In genomic region chr13:45661283-45662185, GRCm38 (mm10) we compare ENCODE assay signal across 19 mouse cellular contexts.
DNase-seq lines count a peak whose midpoint lies in the region; ATAC-seq and TF ChIP-seq lines count a peak whose summit lies in the region.
"Had no signal": no experiment of that assay in that cellular context is flagged by ENCODE, and none has a peak within 500 bp of the region (broad histone marks: within the 10 kb centered on the region; RNA-seq: fewer than 3 reads in every experiment).

No protein-coding gene starts in this region.

- peaks cover 9% of the 10 kb centered on the region for H3K4me1 ChIP-seq in hindbrain, embryonic 14.5 days (replicated peaks; ENCODE audit: control insufficient read depth, insufficient read depth, low read length)
- no peaks in the 10 kb centered on the region for H3K4me1 ChIP-seq in hindbrain, embryonic 11.5 days (replicated peaks; ENCODE audit: control insufficient read depth, insufficient read depth, low read length)
- no peaks in the 10 kb centered on the region for H3K4me1 ChIP-seq in lung, embryonic 14.5 days (ENCODE audit: insufficient read depth)
- H3K4me1 ChIP-seq in embryonic facial prominence, embryonic 14.5 days (ENCODE audit: control insufficient read depth, insufficient read depth, low read length), result peaks cover 9% of the 10 kb centered on the region; the same call in 1 of the 2 replicates

- TF ChIP-seq CTCF in lung, embryonic 14.5 days (IDR thresholded peaks at IDR 0.05; ENCODE audit: low read depth), result no peak

- no peak for ATAC-seq in hindbrain, embryonic 14.5 days (ENCODE audit: low FRiP score)
- no peak for ATAC-seq in hindbrain, embryonic 11.5 days (ENCODE audit: low FRiP score)
- no peak for ATAC-seq in lung, embryonic 14.5 days (ENCODE audit: insufficient read depth)
- no peak for ATAC-seq in embryonic facial prominence, embryonic 14.5 days (ENCODE audit: low read depth)
- ATAC-seq: CD4-positive, CD25-positive, alpha-beta regulatory T cell, adult 4 months had no signal

- no peak for DNase-seq in hindbrain, embryonic 14.5 days (ENCODE audit: low spot score)
- no peak for DNase-seq in hindbrain, embryonic 11.5 days (ENCODE audit: low spot score)
- DNase-seq in lung, embryonic 14.5 days, result peak; percentile 65
- DNase-seq in lung, adult 18-20 months, result no peak
- DNase-seq in brain, adult 2 months (ENCODE audit: low read depth, low spot score), result peak; percentile 54
- DNase-seq in embryonic facial prominence, embryonic 14.5 days (ENCODE audit: low spot score), result peak; percentile 52
- DNase-seq in spleen, postnatal 14 days (ENCODE audit: low spot score in 2 of 2), result no peak
- no peak for DNase-seq in thymus, postnatal 36 days
- DNase-seq: adrenal gland, postnatal 10 days; cerebellum, postnatal 10 days; gastrocnemius, postnatal 10 days; heart, adult 2 months; heart, postnatal 10 days; layer of hippocampus, adult 9-11 months; midbrain, embryonic 14.5 days; thymus, postnatal 4 days had no signal

- no peak overlapping the region for H3K4me2 ChIP-seq in hindbrain, embryonic 14.5 days (replicated peaks)
- no peak overlapping the region for H3K4me2 ChIP-seq in hindbrain, embryonic 11.5 days (replicated peaks; ENCODE audit: low read depth, low read length)
- H3K4me2 ChIP-seq in lung, embryonic 14.5 days, result no peak overlapping the region
- no peak overlapping the region for H3K4me2 ChIP-seq in embryonic facial prominence, embryonic 14.5 days (ENCODE audit: low read depth, low read length)

- no peaks in the 10 kb centered on the region for H3K27me3 ChIP-seq in hindbrain, embryonic 14.5 days (ENCODE audit: control insufficient read depth, insufficient read depth, low read length)
- no peaks in the 10 kb centered on the region for H3K27me3 ChIP-seq in hindbrain, embryonic 11.5 days (ENCODE audit: control insufficient read depth, insufficient read depth, low read length)
- no peaks in the 10 kb centered on the region for H3K27me3 ChIP-seq in lung, embryonic 14.5 days (ENCODE audit: insufficient read depth, low read length)
- no peaks in the 10 kb centered on the region for H3K27me3 ChIP-seq in embryonic facial prominence, embryonic 14.5 days (replicated peaks; ENCODE audit: control insufficient read depth, insufficient read depth, low read length)

- peak overlapping the region; percentile 12; the same call in 1 of the 2 replicates for H3K27ac ChIP-seq in hindbrain, embryonic 14.5 days
- H3K27ac ChIP-seq in hindbrain, embryonic 11.5 days (ENCODE audit: low read depth, low read length), result no peak overlapping the region
- H3K27ac ChIP-seq in lung, embryonic 14.5 days (ENCODE audit: low read depth), result no peak overlapping the region
- peak overlapping the region; percentile 4; the same call in 1 of the 2 replicates for H3K27ac ChIP-seq in embryonic facial prominence, embryonic 14.5 days (replicated peaks; ENCODE audit: low read depth, low read length)
- H3K27ac ChIP-seq: heart, adult 2 months; kidney, postnatal 0 days; liver, embryonic 14.5 days had no signal

- no peaks in the 10 kb centered on the region for H3K36me3 ChIP-seq in hindbrain, embryonic 14.5 days (replicated peaks; ENCODE audit: control insufficient read depth, insufficient read depth)
- H3K36me3 ChIP-seq in hindbrain, embryonic 11.5 days (ENCODE audit: control insufficient read depth, insufficient read depth, low read length), result no peaks in the 10 kb centered on the region
- no peaks in the 10 kb centered on the region for H3K36me3 ChIP-seq in lung, embryonic 14.5 days (ENCODE audit: insufficient read depth)
- no peaks in the 10 kb centered on the region for H3K36me3 ChIP-seq in embryonic facial prominence, embryonic 14.5 days (ENCODE audit: control insufficient read depth, insufficient read depth, low read length)

- no peaks in the 10 kb centered on the region for H3K9me3 ChIP-seq in hindbrain, embryonic 14.5 days (ENCODE audit: control insufficient read depth, low read length)
- no peaks in the 10 kb centered on the region for H3K9me3 ChIP-seq in hindbrain, embryonic 11.5 days (ENCODE audit: control insufficient read depth, low read length)
- no peaks in the 10 kb centered on the region for H3K9me3 ChIP-seq in lung, embryonic 14.5 days (ENCODE audit: low read depth, low read length)
- no peaks in the 10 kb centered on the region for H3K9me3 ChIP-seq in embryonic facial prominence, embryonic 14.5 days (ENCODE audit: control insufficient read depth, low read length)

- H3K4me3 ChIP-seq in hindbrain, embryonic 14.5 days (replicated peaks; ENCODE audit: low read length), result no peak overlapping the region
- no peak overlapping the region for H3K4me3 ChIP-seq in hindbrain, embryonic 11.5 days (ENCODE audit: low read depth, low read length)
- no peak overlapping the region for H3K4me3 ChIP-seq in lung, embryonic 14.5 days (ENCODE audit: low read depth, low read length)
- no peak overlapping the region for H3K4me3 ChIP-seq in embryonic facial prominence, embryonic 14.5 days (ENCODE audit: low read depth, low read length)
- H3K4me3 ChIP-seq: heart, adult 2 months had no signal

- H3K9ac ChIP-seq in hindbrain, embryonic 14.5 days, result no peak overlapping the region
- no peak overlapping the region for H3K9ac ChIP-seq in hindbrain, embryonic 11.5 days (ENCODE audit: low read depth, low read length)
- no peak overlapping the region for H3K9ac ChIP-seq in lung, embryonic 14.5 days
- no peak overlapping the region for H3K9ac ChIP-seq in embryonic facial prominence, embryonic 14.5 days (ENCODE audit: low read depth, low read length)
- H3K9ac ChIP-seq: liver, embryonic 14.5 days had no signal

- 60% methylated on average over 12 of the region's 12 CpGs for WGBS in hindbrain, embryonic 14.5 days
- 79% methylated on average over 12 of the region's 12 CpGs for WGBS in hindbrain, embryonic 11.5 days
- WGBS in lung, embryonic 14.5 days, result 61% methylated on average over 12 of the region's 12 CpGs
- 56% methylated on average over 12 of the region's 12 CpGs for WGBS in embryonic facial prominence, embryonic 14.5 days

Comparison
In these comparisons a context has a peak if more than half of its experiments do, and no peak if none do; other contexts are left out.
1. DNase-seq: peak in lung, embryonic 14.5 days (single experiment), brain, adult 2 months (single experiment) and embryonic facial prominence, embryonic 14.5 days (single experiment); none in hindbrain, embryonic 14.5 days (single experiment), hindbrain, embryonic 11.5 days (single experiment), lung, adult 18-20 months (0 of 2), spleen, postnatal 14 days (0 of 2) and thymus, postnatal 36 days (0 of 2).
2. H3K27ac ChIP-seq: peak in hindbrain, embryonic 14.5 days (single experiment) and embryonic facial prominence, embryonic 14.5 days (single experiment); none in hindbrain, embryonic 11.5 days (single experiment) and lung, embryonic 14.5 days (single experiment).